Mouse (Mus musculus) WW6 (cell line): ENCODE data around the gene Bloc1s6.

Experiments used
- DNase-seq: peaks from one replicate; pipeline ENCODE4 v3.0.0-alpha.2; 2013; ENCODE audit warnings: low read depth, low spot score

Bloc1s6 gene

DNA sequence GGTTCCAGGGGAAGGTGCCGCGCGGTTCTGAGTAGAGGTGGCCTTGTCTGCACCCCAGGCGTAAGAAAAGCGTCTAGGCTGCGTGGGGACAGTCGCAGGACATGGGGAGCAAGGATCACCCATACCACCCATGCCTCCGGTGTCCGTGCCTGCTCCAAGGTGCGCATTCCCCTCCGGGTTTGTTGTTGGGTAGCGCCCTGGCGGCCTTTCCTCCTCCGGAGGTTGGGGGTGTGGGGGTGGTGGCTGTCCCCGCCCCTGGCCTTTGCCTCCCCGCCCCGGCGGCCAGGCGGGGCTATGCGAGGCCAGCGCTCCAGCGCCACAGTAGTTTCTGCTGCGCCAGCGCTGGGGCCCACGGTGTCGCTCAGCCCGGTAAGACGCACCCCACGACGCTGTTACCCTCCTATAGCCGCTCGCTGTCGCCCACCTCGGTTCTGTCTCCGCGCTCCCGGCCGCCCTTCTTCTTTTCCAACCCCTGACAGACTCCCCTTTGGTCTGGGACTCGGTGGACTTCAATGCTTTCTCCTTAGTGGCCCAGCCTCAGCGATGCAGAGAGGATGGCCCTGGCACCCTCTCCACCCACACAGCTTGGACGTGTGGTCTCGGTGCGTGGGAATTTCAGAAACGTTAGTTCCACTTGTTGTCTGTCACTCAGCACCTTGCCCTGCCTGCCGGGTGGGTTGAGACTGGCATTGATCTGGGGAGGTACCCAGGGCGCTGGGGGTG, 26.9 kb downstream of the Bloc1s6 start, which contains the start of gene Sqor:
Sqor (plus strand) TSS at position 167 of the 723 bp plus-strand sequence.
- DNase-seq = no peak

DNA sequence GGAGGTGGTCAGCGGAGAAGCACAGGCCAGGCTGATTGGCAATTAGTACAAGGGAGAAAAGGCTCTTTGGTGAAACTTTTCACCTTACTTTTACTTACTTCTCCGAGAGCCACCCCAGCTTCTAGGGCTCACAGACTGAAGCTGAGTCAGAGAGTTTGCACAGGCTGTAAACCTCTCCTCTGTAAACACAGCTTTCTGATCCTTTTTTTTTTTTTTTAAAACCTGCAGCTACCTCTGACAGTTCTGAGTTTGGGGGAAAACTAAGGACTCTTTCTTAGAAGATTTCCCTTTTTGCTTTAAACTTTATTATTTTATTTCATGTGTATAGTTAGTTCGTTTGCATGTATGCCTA, 27.5 kb downstream of the Bloc1s6 start:
- no peak for DNase-seq

DNA sequence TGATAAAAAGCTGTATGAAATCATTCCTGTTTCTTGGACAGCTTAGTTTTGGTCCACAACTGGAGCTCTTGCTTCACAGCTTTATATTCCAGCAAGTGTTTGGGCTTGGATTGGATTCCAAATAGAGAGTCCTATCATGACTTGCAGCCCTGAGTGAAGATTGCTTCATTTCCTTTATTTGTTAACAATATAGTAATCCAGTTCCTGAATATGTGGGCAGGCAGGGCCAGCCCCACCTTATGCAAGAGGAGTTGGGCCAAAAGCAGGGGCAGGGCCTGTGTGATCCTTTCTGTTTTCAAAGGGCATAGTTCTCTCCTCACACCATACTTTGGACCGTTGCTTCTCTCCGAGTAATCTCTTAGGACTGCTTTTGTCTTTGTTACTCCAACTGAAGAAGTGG, 32.7 kb downstream of the Bloc1s6 start:
- DNase-seq = no peak

DNA sequence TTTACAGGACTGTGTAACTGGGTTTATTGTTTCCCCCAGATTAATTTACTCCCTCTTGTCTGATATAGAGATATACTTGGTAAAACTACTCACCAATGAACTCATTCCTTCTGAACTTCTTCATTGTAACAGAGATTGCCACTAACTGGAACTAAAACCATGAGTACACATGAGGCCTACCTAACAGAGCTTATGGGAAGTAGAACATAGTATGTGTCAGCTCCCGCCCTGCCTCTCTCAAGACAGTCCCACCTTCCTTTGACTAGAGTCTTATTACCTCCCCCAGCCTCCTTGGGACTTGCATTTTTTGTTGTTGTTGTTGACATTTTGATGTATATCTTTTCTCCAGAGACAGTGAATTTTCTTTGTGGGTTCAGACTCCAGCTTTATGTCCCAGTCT, 34.6 kb downstream of the Bloc1s6 start:
- no peak for DNase-seq

DNA sequence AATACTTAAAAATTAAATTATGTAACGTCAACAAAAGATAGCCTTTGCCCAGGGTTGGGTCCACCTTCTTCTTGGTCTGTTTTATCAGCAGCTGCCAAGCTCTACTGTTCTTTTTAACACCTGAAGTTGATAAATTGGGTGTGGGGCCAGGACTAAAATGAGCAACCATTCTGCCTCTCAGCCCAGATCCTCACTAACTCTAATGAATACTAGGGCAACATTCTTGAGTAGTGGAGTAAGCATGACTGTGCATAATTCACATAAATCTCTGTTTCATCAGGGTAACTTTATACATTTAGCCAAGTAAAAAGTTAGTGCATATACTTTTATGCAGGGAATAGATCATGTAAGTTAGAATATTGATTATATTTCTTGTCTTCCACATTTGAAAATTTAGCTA, 37.2 kb downstream of the Bloc1s6 start:
- no peak for DNase-seq

DNA sequence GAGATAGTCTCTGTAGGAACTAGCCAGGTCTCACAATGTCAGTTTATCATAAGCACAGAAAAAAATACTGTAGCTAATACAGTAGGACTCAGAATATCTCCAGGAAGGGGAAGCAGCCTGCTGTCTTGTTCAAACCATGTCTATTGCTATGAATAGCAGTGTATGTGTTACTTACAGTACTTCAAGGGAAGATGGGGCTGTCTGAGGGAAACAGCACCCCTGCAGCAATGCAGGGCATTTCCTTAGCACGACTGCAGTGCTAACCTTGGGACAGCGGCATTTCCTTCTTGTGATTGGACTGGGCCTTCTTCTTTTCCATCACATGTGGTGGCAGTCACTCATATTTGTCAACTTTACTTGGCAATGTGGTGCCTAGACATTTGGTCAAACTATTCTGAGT, 38.5 kb downstream of the Bloc1s6 start:
- DNase-seq = no peak

DNA sequence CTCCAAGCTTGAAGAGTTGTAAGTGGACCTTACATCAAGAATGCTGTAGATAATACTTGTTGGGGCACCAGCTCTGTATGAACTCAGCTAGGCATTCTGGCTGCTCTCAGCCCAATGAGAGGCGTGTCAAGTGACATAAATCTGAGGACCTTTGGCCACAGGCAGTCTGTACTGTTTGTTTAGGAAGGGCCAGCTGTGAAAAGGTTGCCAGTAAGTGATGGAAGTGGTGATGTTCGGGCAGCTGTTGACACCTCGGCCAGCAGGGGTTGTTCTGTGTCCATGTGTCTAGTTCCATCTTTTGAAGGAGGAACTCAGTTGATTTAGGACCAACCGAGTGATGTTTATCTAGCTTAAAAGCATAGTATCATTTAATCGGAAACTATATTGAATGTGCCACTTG, 41.7 kb downstream of the Bloc1s6 start:
- DNase-seq = no peak

DNA sequence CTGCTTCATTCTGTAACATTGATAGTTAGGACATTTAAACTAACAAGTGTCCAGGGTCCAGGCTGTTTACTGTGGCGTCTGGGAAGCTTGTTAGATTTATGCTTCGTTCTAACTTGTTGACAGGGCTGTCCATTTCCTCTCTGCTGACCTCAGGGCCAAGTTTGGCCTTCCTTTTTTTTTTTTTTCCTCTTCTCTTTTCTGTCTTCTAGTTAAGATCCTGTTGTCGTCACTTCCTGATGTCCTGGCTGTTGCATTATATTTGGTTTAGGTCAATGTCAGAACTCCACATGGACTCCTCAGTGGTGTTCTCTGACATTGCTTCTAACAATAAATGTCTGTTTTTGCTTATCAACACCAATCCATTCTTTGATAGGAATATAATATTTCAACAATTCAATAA, 42.1 kb downstream of the Bloc1s6 start:
- no peak for DNase-seq

DNA sequence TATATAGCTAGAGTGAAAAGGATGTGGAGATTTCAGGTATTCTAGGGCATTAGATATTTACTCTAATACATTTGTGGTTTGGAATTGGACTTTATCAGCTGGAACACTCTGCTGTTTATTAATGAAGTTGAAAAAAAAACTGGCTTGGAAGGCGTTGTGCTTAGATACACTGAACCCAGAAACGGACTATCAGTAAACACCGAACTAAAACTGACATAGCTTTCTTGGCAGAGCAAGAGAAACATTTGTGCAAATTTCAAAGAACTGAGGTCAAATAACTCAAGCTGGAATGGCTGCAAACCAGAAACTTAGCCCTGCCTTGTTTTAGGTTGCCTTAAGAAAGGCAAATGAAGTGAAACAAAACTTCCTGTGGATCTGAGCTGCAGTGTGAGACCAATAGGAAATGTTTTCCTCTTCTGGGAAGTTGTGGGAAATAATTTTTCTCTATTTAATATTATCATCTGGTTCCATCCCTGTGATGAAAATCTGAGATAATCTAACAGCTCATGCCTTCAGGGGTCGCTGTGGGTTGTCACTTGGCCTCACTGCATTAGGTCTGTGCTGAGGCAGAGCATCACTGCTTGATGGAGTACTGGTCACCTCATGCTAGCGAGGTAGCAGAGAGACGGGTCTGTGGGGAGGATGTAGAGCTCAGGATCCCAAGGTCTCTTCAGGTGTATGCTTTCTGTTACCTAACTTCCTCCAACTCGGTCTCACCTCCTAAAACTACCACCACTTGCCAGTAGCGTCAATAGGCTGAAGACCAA, 43.5 kb downstream of the Bloc1s6 start:
- no peak for DNase-seq

DNA sequence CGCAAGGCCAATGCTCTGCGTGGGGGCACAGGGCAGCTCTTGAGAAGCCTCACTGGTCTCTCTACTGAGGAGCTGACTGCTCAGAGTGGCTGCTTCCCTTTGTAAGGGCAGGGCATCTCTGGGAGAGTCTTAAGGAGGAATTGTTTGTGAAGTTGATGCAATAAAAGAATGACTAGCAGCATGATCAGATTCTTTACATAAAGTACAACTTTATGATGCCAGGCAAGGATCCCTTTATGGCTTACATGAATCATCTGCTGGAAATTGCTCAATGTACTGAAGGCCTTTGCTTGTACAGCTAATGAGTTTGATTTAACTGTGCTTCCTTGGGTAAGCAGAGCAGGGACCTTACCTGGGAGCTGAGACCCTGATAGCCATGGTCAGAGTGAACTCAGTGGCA, 45.4 kb downstream of the Bloc1s6 start:
- DNase-seq = no peak

DNA sequence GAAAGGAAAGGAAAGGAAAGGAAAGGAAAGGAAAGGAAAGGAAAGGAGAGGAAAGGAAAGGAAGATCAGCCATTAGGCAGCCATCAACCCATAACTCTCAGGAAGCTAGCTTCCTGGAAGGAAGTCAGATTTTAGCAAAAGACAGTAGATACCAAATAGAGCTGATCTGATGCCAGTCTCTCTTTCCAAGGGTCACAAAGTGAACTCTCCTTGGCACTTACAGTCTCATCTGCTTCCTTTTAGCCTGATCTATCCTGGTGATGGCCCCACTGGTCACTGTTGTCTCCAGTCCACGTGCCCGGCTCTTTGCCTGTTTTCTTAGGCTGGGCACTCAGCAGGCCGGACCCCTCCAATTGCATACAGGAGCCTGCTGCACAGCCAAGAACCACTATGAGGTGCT, 46.4 kb downstream of the Bloc1s6 start:
- DNase-seq = no peak

DNA sequence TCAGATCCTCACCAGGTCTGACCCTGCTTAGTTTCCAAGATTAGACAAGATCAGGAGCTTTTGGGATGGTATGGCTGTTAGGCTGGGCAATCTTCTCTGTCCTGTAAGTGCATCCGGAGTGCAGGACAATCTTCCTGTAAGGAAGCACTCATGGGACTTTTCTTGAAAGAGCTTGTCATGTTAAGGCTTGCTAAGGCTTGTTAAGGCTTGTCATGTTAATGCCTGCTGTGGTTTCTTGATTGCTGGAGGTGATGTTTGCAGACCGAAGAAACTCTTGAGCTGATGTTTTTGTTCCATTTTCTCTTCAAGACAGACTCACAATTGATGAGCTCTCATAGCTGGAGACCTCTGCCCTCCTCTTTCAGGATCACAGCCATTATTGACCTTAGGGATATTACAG, 47.9 kb downstream of the Bloc1s6 start:
- DNase-seq = no peak

DNA sequence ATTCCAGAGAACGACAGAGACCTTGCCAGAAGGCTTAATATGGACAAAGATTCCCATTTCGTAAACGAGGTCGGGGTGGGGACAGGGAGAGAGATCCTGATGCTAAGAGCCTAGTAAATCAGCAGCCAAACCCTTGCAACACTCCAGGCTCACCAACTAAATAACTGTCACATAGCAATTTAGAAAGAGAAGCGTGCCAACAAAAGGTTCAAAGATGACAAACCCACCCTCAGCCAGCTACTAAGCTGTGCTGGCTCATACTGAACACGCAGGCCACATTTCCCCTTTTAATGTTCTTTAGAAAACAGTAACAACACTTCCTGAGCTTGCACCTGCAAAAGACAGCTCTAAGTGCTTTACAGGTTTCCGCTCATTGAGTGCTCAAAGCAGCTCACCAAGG, 51.0 kb downstream of the Bloc1s6 start:
- no peak for DNase-seq

DNA sequence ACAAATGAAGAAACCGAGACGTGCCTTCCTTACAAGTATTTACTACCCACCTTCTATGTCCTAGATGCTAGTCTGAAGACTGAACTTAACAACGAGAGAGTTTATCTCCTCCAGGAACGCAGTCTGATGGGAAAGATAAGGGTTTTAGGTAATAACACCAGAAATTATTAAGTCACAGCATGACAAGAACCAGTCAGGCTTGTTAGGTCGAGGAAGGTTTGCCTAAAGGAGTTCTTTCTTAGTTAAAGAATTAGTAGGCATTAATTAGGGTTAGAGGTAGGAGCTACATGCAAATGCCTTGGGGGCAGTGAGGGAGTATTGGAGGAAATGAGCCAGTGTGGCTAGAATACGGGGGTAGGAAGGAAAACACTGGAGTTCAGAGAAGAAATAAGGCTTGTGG, 51.4 kb downstream of the Bloc1s6 start:
- no peak for DNase-seq
